Mouse (Mus musculus) small intestine, adult 2 months (tissue): ENCODE measurements at regions not wholly inside any gene's neighbourhood (a gene's known extent, or its start where the extent isn't known, plus 50 kb on each side); places are given as distances from the start of the nearest gene placed in this dataset.
A peak's percentile ranks its signal among the peaks of the same experiment; 100 is the strongest.

Source experiments
- H3K27ac ChIP-seq: fragments of 200-500 bp; 2 replicates; pipeline ENCODE4 v1.5.1; 2012; ENCODE audit warnings: low read depth, low read length, control low read depth, inconsistent platforms; ENCODE audit not compliant: insufficient read depth
- H3K27me3 ChIP-seq: fragments of 200-500 bp; 2 replicates; pipeline ENCODE4 v1.6.1; 2012; ENCODE audit warnings: mild to moderate bottlenecking, moderate library complexity, low read length, inconsistent platforms; ENCODE audit not compliant: control insufficient read depth, insufficient read depth
- H3K36me3 ChIP-seq: fragments of 200-500 bp; 2 replicates; pipeline ENCODE4 v1.6.1; 2012; ENCODE audit warnings: mild to moderate bottlenecking, low read length, control low read depth, inconsistent platforms; ENCODE audit not compliant: control insufficient read depth, insufficient read depth
- H3K4me1 ChIP-seq: fragments of 200-500 bp; 2 replicates; pipeline ENCODE4 v1.6.1; 2012; ENCODE audit warnings: low read length, inconsistent platforms, mixed read lengths; ENCODE audit not compliant: control insufficient read depth, insufficient read depth, insufficient read length
- H3K4me3 ChIP-seq: fragments of 200-500 bp; 2 replicates; pipeline ENCODE4 v1.5.1; 2012; ENCODE audit warnings: low read depth, mild to moderate bottlenecking, control low read depth, inconsistent platforms, low read length, moderate library complexity
- CTCF ChIP-seq: fragments of 200-500 bp; IDR thresholded peaks from 2 replicates; pipeline ENCODE4 v1.5.1; 2012; ENCODE audit warnings: low read depth, mild to moderate bottlenecking, control low read depth, inconsistent platforms, low read length, moderate library complexity, mixed read lengths; ENCODE audit not compliant: insufficient replicate concordance, insufficient read length; ENCODE audit errors: extremely low read depth
- POLR2A ChIP-seq: fragments of 200-500 bp; IDR thresholded peaks from 2 replicates; pipeline ENCODE4 v1.6.1; 2012; ENCODE audit warnings: low read depth, mild to moderate bottlenecking, control low read depth, inconsistent platforms, low read length, moderate library complexity
- WGBS: fragments of 180-500 bp; shearing (Covaris S2); methylation state at CpG from one replicate; pipeline ENCODE4 v1.1.7; 2018; 5-methylcytosine and 5-hydroxymethylcytosine counted together

GRCm38 (mm10) chr14:76809411-76809810 lies 227.2 kb upstream of the Ccdc122 start:
- H3K27me3 ChIP-seq: no peaks in the 10 kb centered on the region
- no peak overlapping the region for H3K4me3 ChIP-seq
- no peak for TF ChIP-seq POLR2A
- no peak for TF ChIP-seq CTCF
- WGBS: 96% methylated on average over 7 of the region's 7 CpGs
- no peaks in the 10 kb centered on the region for H3K36me3 ChIP-seq
- peaks cover 10% of the 10 kb centered on the region; the same call in 1 of the 2 replicates for H3K4me1 ChIP-seq
- no peak overlapping the region for H3K27ac ChIP-seq

GRCm38 (mm10) chr14:76805151-76805785 lies 231.3 kb upstream of the Ccdc122 start:
- peaks cover 10% of the 10 kb centered on the region; the same call in 1 of the 2 replicates for H3K4me1 ChIP-seq
- no peak for TF ChIP-seq CTCF
- TF ChIP-seq POLR2A: no peak
- no peak overlapping the region for H3K4me3 ChIP-seq
- no peaks in the 10 kb centered on the region for H3K27me3 ChIP-seq
- H3K27ac ChIP-seq: peak overlapping the region; percentile 73
- H3K36me3 ChIP-seq: no peaks in the 10 kb centered on the region
- 19% methylated on average over 13 of the region's 13 CpGs for WGBS

GRCm38 (mm10) chr14:76804447-76805150 lies 232.0 kb upstream of the Ccdc122 start:
- TF ChIP-seq POLR2A (no peak), CTCF (no peak)
- WGBS: 28% methylated on average over 6 of the region's 6 CpGs
- Histone ChIP-seq H3K27ac (peak overlapping the region; percentile 73), H3K27me3 (no peaks in the 10 kb centered on the region), H3K36me3 (no peaks in the 10 kb centered on the region), H3K4me1 (peaks cover 10% of the 10 kb centered on the region; the same call in 1 of the 2 replicates), H3K4me3 (no peak overlapping the region)

- Histone ChIP-seq H3K4me1 (peaks cover 13% of the 10 kb centered on the region), H3K27me3 (no peaks in the 10 kb centered on the region), H3K36me3 (no peaks in the 10 kb centered on the region), H3K4me3 (no peak overlapping the region), H3K27ac (no peak overlapping the region)
- WGBS: 87% methylated on average over 4 of the region's 4 CpGs
- no peak for TF ChIP-seq POLR2A
- TF ChIP-seq CTCF: no peak
Observed at GRCm38 (mm10) chr14:76800181-76800580, 236.4 kb upstream of the Ccdc122 start.

- Histone ChIP-seq H3K4me1 (peaks cover 13% of the 10 kb centered on the region), H3K27ac (no peak overlapping the region), H3K27me3 (no peaks in the 10 kb centered on the region), H3K4me3 (no peak overlapping the region), H3K36me3 (no peaks in the 10 kb centered on the region)
- TF ChIP-seq CTCF (no peak), POLR2A (no peak)
- whole genome bisulfite sequencing: 69% methylated on average over 6 of the region's 6 CpGs
Observed at GRCm38 (mm10) chr14:76799741-76800140, 236.8 kb upstream of the Ccdc122 start.

- no peak overlapping the region for H3K27ac ChIP-seq
- 83% methylated on average over 8 of the region's 8 CpGs for WGBS
Observed at GRCm38 (mm10) chr14:76798925-76799428, 237.6 kb upstream of the Ccdc122 start.

GRCm38 (mm10) chr14:76798488-76798887 lies 238.1 kb upstream of the Ccdc122 start:
- no peak overlapping the region for H3K27ac ChIP-seq
- H3K4me3 ChIP-seq: no peak overlapping the region
- TF ChIP-seq CTCF (no peak), POLR2A (no peak)
- peaks cover 11% of the 10 kb centered on the region for H3K4me1 ChIP-seq
- 53% methylated on average over 6 of the region's 6 CpGs for WGBS
- H3K27me3 ChIP-seq: no peaks in the 10 kb centered on the region
- H3K36me3 ChIP-seq: no peaks in the 10 kb centered on the region

More at GRCm38 (mm10) chr14:76798925-76799428, 237.6 kb upstream of the Ccdc122 start:
- H3K4me3 ChIP-seq: no peak overlapping the region
- no peaks in the 10 kb centered on the region for H3K36me3 ChIP-seq
- peaks cover 11% of the 10 kb centered on the region for H3K4me1 ChIP-seq
- TF ChIP-seq CTCF (no peak), POLR2A (no peak)
- no peaks in the 10 kb centered on the region for H3K27me3 ChIP-seq
